Mouse (Mus musculus): ENCODE data around the gene 4930503B20Rik.

DNA sequence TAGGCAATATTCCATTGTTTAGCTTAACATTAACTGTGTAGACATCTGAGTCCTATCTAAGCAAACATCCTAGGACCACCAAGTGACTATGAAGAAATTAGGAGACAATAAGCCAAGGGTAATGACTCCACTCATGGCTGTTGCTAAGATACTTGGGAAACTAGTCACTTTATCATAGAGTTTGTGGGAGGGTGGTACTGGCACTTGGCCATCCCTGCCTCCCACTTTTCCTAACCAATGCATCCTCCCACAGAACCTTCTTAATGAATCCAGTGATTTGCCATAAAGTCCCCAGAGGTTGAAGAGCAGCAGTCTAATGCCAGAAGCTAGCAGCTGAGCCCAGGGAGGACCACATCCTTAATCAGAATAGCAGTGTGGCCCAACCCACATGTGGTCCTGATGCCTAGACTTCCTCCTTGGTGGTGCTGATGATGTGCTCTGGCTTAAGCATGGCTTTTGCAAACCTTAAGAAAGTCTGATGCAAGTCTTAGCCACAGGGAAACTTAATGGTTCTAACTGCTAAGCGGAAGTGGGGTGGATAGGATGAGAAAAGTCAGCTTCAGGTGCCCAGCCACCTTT is 7.0 kb upstream of the 4930503B20Rik start:
- TF ChIP-seq CTCF (IDR thresholded peaks at IDR 0.05; ENCODE audit: low read depth, low read length) (no peak), POLR2AphosphoS5 (IDR thresholded peaks at IDR 0.05; ENCODE audit: insufficient replicate concordance, low read depth, low read length) (no peak)
